Mouse (Mus musculus) ES-E14 (cell line): Measurements from ENCODE around the gene Ppp2r5a.

Experiments
- CHD2 ChIP-seq: IDR thresholded peaks from 2 replicates; pipeline ENCODE4 v1.6.1; 2014; ENCODE audit warnings: mild to moderate bottlenecking, low read depth, low read length, inconsistent platforms
- HCFC1 ChIP-seq: IDR thresholded peaks from 2 replicates; pipeline ENCODE4 v1.6.1; 2012; ENCODE audit warnings: low read length, inconsistent platforms, borderline replicate concordance; ENCODE audit not compliant: insufficient read depth
- MAFK ChIP-seq: IDR thresholded peaks from 2 replicates; pipeline ENCODE4 v1.6.1; 2014; ENCODE audit warnings: mild to moderate bottlenecking, low read depth, low read length, inconsistent platforms; ENCODE audit not compliant: insufficient read depth
- ZC3H11A ChIP-seq: IDR thresholded peaks from 2 replicates; pipeline ENCODE4 v1.6.1; 2012; ENCODE audit warnings: low read depth, mild to moderate bottlenecking, inconsistent platforms, low read length, borderline replicate concordance
- ZNF384 ChIP-seq: IDR thresholded peaks from 2 replicates; pipeline ENCODE4 v1.6.1; 2012; ENCODE audit warnings: low read depth, low read length, inconsistent platforms

GRCm38 (mm10) chr1:191348996-191349395 is 54.1 kb downstream of the Ppp2r5a start:
- TF ChIP-seq ZC3H11A = no peak
- no peak for TF ChIP-seq HCFC1
- TF ChIP-seq ZNF384 = no peak
- no peak for TF ChIP-seq MAFK
- no peak for TF ChIP-seq CHD2
